Mouse (Mus musculus): ENCODE measurements around the gene Keap1.

DNA sequence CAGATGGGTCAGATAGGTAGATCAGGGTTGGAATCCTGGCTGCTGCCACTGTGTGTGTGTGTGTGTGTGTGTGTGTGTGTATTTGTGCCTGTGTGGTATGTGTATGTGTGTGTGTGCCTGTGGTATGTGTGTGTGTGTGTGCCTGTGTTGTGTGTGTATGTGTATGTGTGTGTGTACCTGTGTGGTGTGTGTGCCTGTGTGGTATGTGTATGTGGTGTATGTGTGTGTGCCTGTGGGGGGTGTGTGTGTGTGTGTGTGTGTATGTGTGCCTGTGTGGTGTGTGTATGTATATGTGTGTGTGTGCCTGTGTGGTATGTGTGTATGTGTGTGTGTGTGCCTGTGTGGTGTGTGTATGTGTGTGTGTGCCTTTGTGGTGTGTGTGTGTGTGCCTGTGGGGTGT lies 15.5 kb upstream of the Keap1 start:
- TF ChIP-seq CTCF (conservative IDR thresholded peaks at IDR 0.05; ENCODE audit: insufficient read depth, insufficient read length, low read depth, low read length) = no peak
- no peak for TF ChIP-seq POLR2A (IDR thresholded peaks at IDR 0.05; ENCODE audit: low read depth, low read length)
